Mouse (Mus musculus): ENCODE data around the gene Zbtb48.

DNA sequence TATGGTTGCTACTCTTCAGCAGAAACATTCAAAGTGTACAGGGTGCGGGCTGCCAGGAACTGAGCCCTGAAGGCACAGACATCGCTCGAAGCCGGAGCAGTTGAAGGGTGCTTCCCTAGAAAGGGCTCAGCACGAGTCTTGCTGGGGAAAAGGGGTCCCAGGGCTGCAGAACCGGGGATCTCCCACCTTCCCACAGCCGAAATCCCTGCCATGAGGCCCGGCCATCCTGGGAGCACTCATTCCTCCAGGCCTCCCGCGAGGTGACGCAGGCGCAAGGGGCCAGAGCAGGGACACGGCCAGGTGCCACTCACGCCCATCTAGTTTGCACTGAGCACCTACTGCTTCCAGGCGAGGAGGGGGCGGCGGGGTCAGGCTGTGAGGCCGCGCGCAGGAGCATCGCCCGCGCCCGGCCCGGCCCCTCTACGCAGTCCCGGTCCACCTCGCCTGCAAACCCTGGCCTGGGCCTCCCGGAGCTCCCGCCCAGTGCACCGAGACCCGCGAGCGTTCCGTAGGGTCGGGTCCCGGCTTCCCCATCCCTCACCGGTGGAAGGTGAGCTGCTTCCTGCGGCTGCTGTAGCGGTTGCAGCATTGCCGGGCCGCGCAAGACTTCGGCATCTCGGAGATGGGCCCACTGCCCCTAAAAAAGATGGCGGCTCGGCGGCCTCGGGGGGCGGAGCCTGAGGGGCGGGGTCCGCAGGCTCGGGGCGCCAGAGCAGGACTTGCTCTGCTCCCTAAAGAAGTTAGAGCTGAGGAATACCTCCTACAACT lies 38.9 kb downstream of the Zbtb48 start, which contains the start of gene Thap3:
- TF ChIP-seq CTCF (IDR thresholded peaks at IDR 0.05; ENCODE audit: insufficient read depth, low read depth, low read length) (no peak), POLR2A (IDR thresholded peaks at IDR 0.05; ENCODE audit: insufficient read depth, low read depth, low read length) (peak; percentile 28; the same call in 1 of the 2 replicates)
